Mouse (Mus musculus) T-helper 1 cell (primary cell): Measurements from ENCODE around the gene Ank3.

Source experiments
- in situ Hi-C: fragments of 300-600 bp; cut with MboI, MseI; formaldehyde crosslinking; loops from one replicate; pipeline ENCODE4 v1.15.1; 2025; ENCODE audit warnings: high pct_unique_total_duplicates

Ank3 gene

GRCm38 (mm10) chr10:69533505-69534388 is 135.2 kb downstream of the Ank3 start:
- in situ Hi-C loops: no loop called here

GRCm38 (mm10) chr10:69534716-69535115 is 136.1 kb downstream of the Ank3 start:
- in situ Hi-C loops: no loop called here

GRCm38 (mm10) chr10:69535123-69535930 is 136.8 kb downstream of the Ank3 start:
- in situ Hi-C loops: no loop called here

GRCm38 (mm10) chr10:69535931-69536200 is 137.3 kb downstream of the Ank3 start:
- in situ Hi-C loops: no loop called here

- in situ Hi-C loops: no loop called here
Measured at GRCm38 (mm10) chr10:69536372-69537075, 138.0 kb downstream of the Ank3 start.

- in situ Hi-C loops: no loop called here
Measured at GRCm38 (mm10) chr10:69538236-69538635, 139.7 kb downstream of the Ank3 start.

GRCm38 (mm10) chr10:69542439-69542838 is 143.9 kb downstream of the Ank3 start:
- in situ Hi-C loops: no loop called here

- in situ Hi-C loops: no loop called here
Measured at GRCm38 (mm10) chr10:69543876-69544620, 145.5 kb downstream of the Ank3 start.

GRCm38 (mm10) chr10:69544653-69545052 is 146.1 kb downstream of the Ank3 start:
- in situ Hi-C loops: no loop called here

- in situ Hi-C loops: no loop called here
Measured at GRCm38 (mm10) chr10:69545936-69546335, 147.4 kb downstream of the Ank3 start.

- in situ Hi-C loops: no loop called here
Measured at GRCm38 (mm10) chr10:69546643-69547042, 148.1 kb downstream of the Ank3 start.

- in situ Hi-C loops: no loop called here
Measured at GRCm38 (mm10) chr10:69548771-69549170, 150.2 kb downstream of the Ank3 start.

- in situ Hi-C loops: no loop called here
Measured at GRCm38 (mm10) chr10:69549221-69549620, 150.6 kb downstream of the Ank3 start.

- in situ Hi-C loops: no loop called here
Measured at GRCm38 (mm10) chr10:69550824-69551223, 152.3 kb downstream of the Ank3 start.

GRCm38 (mm10) chr10:69553091-69553490 is 154.5 kb downstream of the Ank3 start:
- in situ Hi-C loops: no loop called here

GRCm38 (mm10) chr10:69555592-69555991 is 157.0 kb downstream of the Ank3 start:
- in situ Hi-C loops: no loop called here

GRCm38 (mm10) chr10:69556278-69556677 is 157.7 kb downstream of the Ank3 start:
- in situ Hi-C loops: no loop called here

GRCm38 (mm10) chr10:69560237-69560636 is 161.7 kb downstream of the Ank3 start:
- in situ Hi-C loops: no loop called here

- in situ Hi-C loops: no loop called here
Measured at GRCm38 (mm10) chr10:69562931-69563330, 164.4 kb downstream of the Ank3 start.

- in situ Hi-C loops: loop anchor here (5.0 kb wide), 1 partner anchor 102 kb away; no protein-coding TSS in a partner anchor
Measured at GRCm38 (mm10) chr10:69565052-69565451, 166.5 kb downstream of the Ank3 start.

- in situ Hi-C loops: loop anchor here (5.0 kb wide), 1 partner anchor 98 kb away; no protein-coding TSS in a partner anchor
Measured at GRCm38 (mm10) chr10:69568976-69569375, 170.4 kb downstream of the Ank3 start.
